Mouse (Mus musculus): ENCODE measurements around the gene Wdr91. TPM values are rescaled to one million over a fixed set of nuclear protein-coding genes. Genes with fewer than 3 reads are reported as not detected.

The Wdr91 gene
- polyA plus RNA-seq (2015; fragmentation: Nextera tagmentation; extraction: Ambion mirVana) = 8.3 and 9.5 TPM in 2 replicates

- H3K4me3 ChIP-seq (ENCODE audit: low read length) = peak within 1 kb of the TSS; percentile 83
- ATAC-seq (replicated peaks; ENCODE audit: extremely low read depth, insufficient read depth, low FRiP score) = peak; percentile 95
- WGBS = under 1% methylated on average over 63 of the region's 64 CpGs
Measured at GRCm38 (mm10) chr6:34910371-34911219, at the start of gene Wdr91. Gene Wdr91, minus strand, starts transcription at chr6:34910876.

GRCm38 (mm10) chr6:34959131-34959530 lies 48.5 kb upstream of the Wdr91 start:
- 87% methylated on average over 7 of the region's 7 CpGs for WGBS
- H3K4me3 ChIP-seq (ENCODE audit: low read length) = no peak overlapping the region
- H3K9me3 ChIP-seq (replicated peaks; ENCODE audit: control insufficient read depth, low read length) = no peaks in the 10 kb centered on the region
- no peaks in the 10 kb centered on the region for H3K36me3 ChIP-seq (ENCODE audit: control insufficient read depth, insufficient read depth)
- H3K27ac ChIP-seq (ENCODE audit: low read length) = no peak overlapping the region
- H3K4me1 ChIP-seq (ENCODE audit: control insufficient read depth, insufficient read depth, low read length) = 0 out of 2 replicates have a peak, but pooled peaks cover 5% of the 10 kb centered on the region
- no peak overlapping the region for H3K4me2 ChIP-seq (ENCODE audit: low read depth, low read length)
- ATAC-seq (replicated peaks; ENCODE audit: extremely low read depth, insufficient read depth, low FRiP score) = no peak
- no peaks in the 10 kb centered on the region for H3K27me3 ChIP-seq (ENCODE audit: control insufficient read depth, insufficient read depth, low read length)
- H3K9ac ChIP-seq (ENCODE audit: low read length) = no peak overlapping the region

More at GRCm38 (mm10) chr6:34910371-34911219, at the start of gene Wdr91:
- no peaks in the 10 kb centered on the region for H3K9me3 ChIP-seq (replicated peaks; ENCODE audit: control insufficient read depth, low read length)
- peak within 1 kb of the TSS; percentile 87 for H3K27ac ChIP-seq (ENCODE audit: low read length)
- no peaks in the 10 kb centered on the region for H3K27me3 ChIP-seq (ENCODE audit: control insufficient read depth, insufficient read depth, low read length)
- H3K4me1 ChIP-seq (ENCODE audit: control insufficient read depth, insufficient read depth, low read length) = peaks cover 16% of the 10 kb centered on the region
- H3K4me2 ChIP-seq (ENCODE audit: low read depth, low read length) = peak within 1 kb of the TSS; percentile 77
- peak within 1 kb of the TSS; percentile 80 for H3K9ac ChIP-seq (ENCODE audit: low read length)
- peaks cover 19% of the 10 kb centered on the region for H3K36me3 ChIP-seq (ENCODE audit: control insufficient read depth, insufficient read depth)

DNA sequence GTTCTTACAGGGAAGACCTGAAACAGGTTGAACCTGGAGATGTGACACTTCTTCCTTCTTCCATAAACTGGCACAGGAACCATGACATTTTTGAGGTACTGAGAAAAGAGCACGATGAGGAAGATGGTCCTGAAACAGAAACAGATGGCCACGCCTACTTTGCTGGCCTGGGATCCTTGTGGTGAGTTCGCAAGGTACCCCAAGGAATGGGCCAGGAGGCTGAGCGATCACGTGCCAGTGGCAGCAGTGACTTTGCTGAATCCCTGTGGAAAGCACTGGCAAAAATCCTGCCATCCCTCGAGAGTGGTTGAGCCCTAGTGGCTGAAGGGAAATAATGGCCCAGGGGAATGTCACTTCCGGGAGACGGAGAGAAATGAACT lies 45.2 kb upstream of the Wdr91 start:
- Histone ChIP-seq H3K36me3 (ENCODE audit: control insufficient read depth, insufficient read depth) (no peaks in the 10 kb centered on the region), H3K27ac (ENCODE audit: low read length) (no peak overlapping the region), H3K27me3 (ENCODE audit: control insufficient read depth, insufficient read depth, low read length) (no peaks in the 10 kb centered on the region), H3K4me1 (ENCODE audit: control insufficient read depth, insufficient read depth, low read length) (0 out of 2 replicates have a peak, but pooled peaks cover 5% of the 10 kb centered on the region), H3K4me3 (ENCODE audit: low read length) (no peak overlapping the region), H3K9me3 (replicated peaks; ENCODE audit: control insufficient read depth, low read length) (no peaks in the 10 kb centered on the region), H3K9ac (ENCODE audit: low read length) (no peak overlapping the region), H3K4me2 (ENCODE audit: low read depth, low read length) (peak overlapping the region; percentile 66)
- ATAC-seq (replicated peaks; ENCODE audit: extremely low read depth, insufficient read depth, low FRiP score) = no peak
- 39% methylated on average over 8 of the region's 8 CpGs for WGBS

DNA sequence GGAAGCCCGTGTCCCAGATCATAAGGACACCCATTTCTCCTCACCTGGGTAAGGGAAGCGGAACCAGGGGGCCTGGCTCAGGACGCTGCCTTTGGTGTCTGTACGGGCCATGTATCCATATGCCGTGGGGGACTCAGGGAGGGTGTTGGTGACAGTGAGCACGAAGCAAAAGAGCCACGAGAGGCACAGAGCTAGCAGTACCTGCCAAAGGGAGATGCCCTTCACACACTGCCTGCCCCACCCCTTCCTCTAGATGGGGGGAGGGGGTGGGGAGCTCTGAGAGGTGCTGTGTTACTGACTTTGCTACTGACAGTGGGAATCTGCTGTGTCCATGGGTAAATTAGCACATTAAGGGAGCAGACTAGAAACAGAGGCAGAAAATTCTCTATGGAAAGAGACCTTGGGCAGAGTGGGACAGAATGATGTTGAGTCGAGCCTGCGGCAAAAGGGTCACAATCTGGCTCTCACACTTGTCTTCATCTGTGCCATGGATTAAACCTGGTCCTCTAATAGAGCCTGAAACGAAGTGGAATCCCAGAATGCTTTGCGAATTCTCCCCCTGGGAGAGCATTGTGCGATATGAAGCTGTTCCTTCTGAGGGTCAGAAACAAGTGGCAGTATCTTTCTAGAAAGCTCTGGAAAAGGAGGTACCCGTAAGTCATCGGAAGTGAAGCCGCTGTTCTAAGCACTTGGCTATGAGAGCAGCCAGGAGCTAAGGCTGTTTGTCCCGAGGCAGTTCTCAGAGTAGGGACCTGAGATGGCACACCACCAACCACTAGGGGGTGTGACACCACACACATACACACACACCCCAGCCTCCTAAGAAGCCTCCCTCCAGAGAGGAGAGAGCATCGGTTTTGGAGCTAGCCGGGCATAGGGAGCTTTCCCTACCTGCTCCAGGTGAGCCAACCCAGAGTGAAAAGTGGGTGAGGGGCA lies 44.5 kb upstream of the Wdr91 start:
- H3K4me1 ChIP-seq (ENCODE audit: control insufficient read depth, insufficient read depth, low read length) = 0 out of 2 replicates have a peak, but pooled peaks cover 5% of the 10 kb centered on the region
- peak; percentile 64 for ATAC-seq (replicated peaks; ENCODE audit: extremely low read depth, insufficient read depth, low FRiP score)
- peak overlapping the region; percentile 66 for H3K4me2 ChIP-seq (ENCODE audit: low read depth, low read length)
- H3K4me3 ChIP-seq (ENCODE audit: low read length) = peak overlapping the region; percentile 39
- H3K36me3 ChIP-seq (ENCODE audit: control insufficient read depth, insufficient read depth) = no peaks in the 10 kb centered on the region
- WGBS = 42% methylated on average over 18 of the region's 18 CpGs
- H3K9me3 ChIP-seq (replicated peaks; ENCODE audit: control insufficient read depth, low read length) = no peaks in the 10 kb centered on the region
- peak overlapping the region; percentile 62 for H3K9ac ChIP-seq (ENCODE audit: low read length)
- H3K27ac ChIP-seq (ENCODE audit: low read length) = no peak overlapping the region
- H3K27me3 ChIP-seq (ENCODE audit: control insufficient read depth, insufficient read depth, low read length) = no peaks in the 10 kb centered on the region

DNA sequence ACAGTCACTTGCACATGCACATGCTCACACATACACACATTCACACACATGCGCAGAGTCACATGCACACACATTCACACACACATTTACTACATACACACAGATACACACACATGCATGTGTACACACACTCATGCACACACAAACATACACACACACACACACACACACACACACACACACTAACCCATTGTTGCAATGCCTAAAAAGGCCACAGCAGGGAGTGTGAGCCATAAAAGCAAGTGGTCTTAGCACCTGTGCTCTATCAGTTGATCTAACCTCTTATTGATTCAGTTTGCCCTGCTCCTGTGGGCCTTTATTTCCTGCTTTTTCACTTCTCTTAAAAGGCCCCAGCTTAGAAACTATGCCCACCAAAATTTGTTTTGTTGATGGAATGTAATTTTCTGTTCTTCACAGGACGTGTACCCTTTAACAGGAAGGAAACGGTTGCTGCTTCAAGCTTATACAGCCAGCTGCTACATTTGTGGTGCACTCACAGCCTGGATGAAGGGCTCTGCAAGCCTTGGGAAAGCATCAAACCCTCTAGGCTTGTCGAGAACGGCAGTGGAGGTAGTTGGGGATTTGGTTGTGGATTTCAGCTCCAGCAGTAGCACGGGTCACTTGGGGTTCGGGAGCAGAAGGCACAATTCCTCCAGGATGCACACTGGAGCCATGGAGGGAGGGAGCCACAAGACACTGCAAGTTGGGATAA lies 41.4 kb upstream of the Wdr91 start:
- 57% methylated on average over 7 of the region's 7 CpGs for WGBS
- Histone ChIP-seq H3K27ac (ENCODE audit: low read length) (peak overlapping the region; percentile 64), H3K27me3 (ENCODE audit: control insufficient read depth, insufficient read depth, low read length) (peaks cover 4% of the 10 kb centered on the region; the same call in 1 of the 2 replicates), H3K4me3 (ENCODE audit: low read length) (no peak overlapping the region), H3K4me1 (ENCODE audit: control insufficient read depth, insufficient read depth, low read length) (0 out of 2 replicates have a peak, but pooled peaks cover 5% of the 10 kb centered on the region), H3K9me3 (replicated peaks; ENCODE audit: control insufficient read depth, low read length) (no peaks in the 10 kb centered on the region), H3K4me2 (ENCODE audit: low read depth, low read length) (no peak overlapping the region), H3K36me3 (ENCODE audit: control insufficient read depth, insufficient read depth) (no peaks in the 10 kb centered on the region), H3K9ac (ENCODE audit: low read length) (no peak overlapping the region)
- ATAC-seq (replicated peaks; ENCODE audit: extremely low read depth, insufficient read depth, low FRiP score) = no peak

GRCm38 (mm10) chr6:34951518-34951917 lies 40.8 kb upstream of the Wdr91 start:
- Histone ChIP-seq H3K36me3 (ENCODE audit: control insufficient read depth, insufficient read depth) (no peaks in the 10 kb centered on the region), H3K4me3 (ENCODE audit: low read length) (no peak overlapping the region), H3K27me3 (ENCODE audit: control insufficient read depth, insufficient read depth, low read length) (peaks cover 4% of the 10 kb centered on the region; the same call in 1 of the 2 replicates), H3K27ac (ENCODE audit: low read length) (peak overlapping the region; percentile 64), H3K9ac (ENCODE audit: low read length) (no peak overlapping the region), H3K4me1 (ENCODE audit: control insufficient read depth, insufficient read depth, low read length) (0 out of 2 replicates have a peak, but pooled peaks cover 5% of the 10 kb centered on the region), H3K4me2 (ENCODE audit: low read depth, low read length) (no peak overlapping the region), H3K9me3 (replicated peaks; ENCODE audit: control insufficient read depth, low read length) (no peaks in the 10 kb centered on the region)
- 83% methylated on average over 7 of the region's 7 CpGs for WGBS
- no peak for ATAC-seq (replicated peaks; ENCODE audit: extremely low read depth, insufficient read depth, low FRiP score)

GRCm38 (mm10) chr6:34948461-34948860 lies 37.8 kb upstream of the Wdr91 start:
- H3K9me3 ChIP-seq (replicated peaks; ENCODE audit: control insufficient read depth, low read length) = no peaks in the 10 kb centered on the region
- WGBS = 22% methylated on average over 11 of the region's 11 CpGs
- no peaks in the 10 kb centered on the region for H3K36me3 ChIP-seq (ENCODE audit: control insufficient read depth, insufficient read depth)
- H3K4me1 ChIP-seq (ENCODE audit: control insufficient read depth, insufficient read depth, low read length) = no peaks in the 10 kb centered on the region
- no peak overlapping the region for H3K27ac ChIP-seq (ENCODE audit: low read length)
- H3K27me3 ChIP-seq (ENCODE audit: control insufficient read depth, insufficient read depth, low read length) = peaks cover 4% of the 10 kb centered on the region; the same call in 1 of the 2 replicates
- H3K4me2 ChIP-seq (ENCODE audit: low read depth, low read length) = peak overlapping the region; percentile 31; the same call in 1 of the 2 replicates
- no peak for ATAC-seq (replicated peaks; ENCODE audit: extremely low read depth, insufficient read depth, low FRiP score)
- H3K9ac ChIP-seq (ENCODE audit: low read length) = no peak overlapping the region
- no peak overlapping the region for H3K4me3 ChIP-seq (ENCODE audit: low read length)

DNA sequence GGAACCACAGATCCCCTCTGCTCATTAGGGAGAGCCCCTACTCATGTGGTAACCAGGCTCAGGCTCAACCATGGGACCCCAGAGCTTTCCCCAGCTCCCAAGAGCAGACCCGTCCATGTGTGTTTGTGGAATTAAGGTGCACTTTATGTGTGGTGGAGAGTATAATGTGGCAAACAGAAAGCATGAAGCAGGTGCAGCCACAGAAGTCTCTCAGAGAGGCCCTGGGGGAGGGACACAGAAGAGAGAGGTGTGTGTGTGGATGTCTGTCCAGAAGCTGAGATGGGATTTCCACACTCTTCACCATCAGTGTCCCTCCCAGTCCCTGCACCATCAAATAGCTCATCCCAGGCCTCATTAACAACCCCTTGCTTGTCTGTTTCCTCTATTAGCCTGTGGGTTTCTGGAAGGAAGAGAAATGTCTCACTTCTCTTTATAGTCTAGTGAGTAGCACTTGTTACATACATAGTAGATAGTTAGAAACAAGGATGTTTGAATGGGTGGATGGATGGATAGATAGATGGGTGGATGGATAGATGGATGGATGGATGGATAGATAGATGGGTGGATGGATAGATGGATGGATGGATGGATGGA lies 35.9 kb upstream of the Wdr91 start:
- no peak for ATAC-seq (replicated peaks; ENCODE audit: extremely low read depth, insufficient read depth, low FRiP score)
- no peak overlapping the region for H3K9ac ChIP-seq (ENCODE audit: low read length)
- H3K4me3 ChIP-seq (ENCODE audit: low read length) = no peak overlapping the region
- no peaks in the 10 kb centered on the region for H3K9me3 ChIP-seq (replicated peaks; ENCODE audit: control insufficient read depth, low read length)
- H3K27ac ChIP-seq (ENCODE audit: low read length) = no peak overlapping the region
- H3K36me3 ChIP-seq (ENCODE audit: control insufficient read depth, insufficient read depth) = no peaks in the 10 kb centered on the region
- no peak overlapping the region; the same call in 1 of the 2 replicates for H3K4me2 ChIP-seq (ENCODE audit: low read depth, low read length)
- H3K4me1 ChIP-seq (ENCODE audit: control insufficient read depth, insufficient read depth, low read length) = no peaks in the 10 kb centered on the region
- H3K27me3 ChIP-seq (ENCODE audit: control insufficient read depth, insufficient read depth, low read length) = peaks cover 4% of the 10 kb centered on the region; the same call in 1 of the 2 replicates
- WGBS = 65% methylated on average over 1 of the region's 1 CpGs

All from heart, embryonic 16.5 days (tissue).